Mouse (Mus musculus) forebrain, embryonic 12.5 days (tissue): Measurements from ENCODE around the gene Stxbp1. TPM values are rescaled to one million over a fixed set of nuclear protein-coding genes. Genes with fewer than 3 reads are reported as not detected.
"Not testable (repeated sequence)": the region's sequence is repeated elsewhere in the genome, so short reads cannot be mapped to it uniquely, and the experiment has no call there.

Experiments used
- ATAC-seq: fragments of 200-750 bp; cut with Nextera tagmentation; 2 replicates; pipeline ENCODE4 v1.8.0; 2017; ENCODE audit warnings: moderate TSS enrichment; ENCODE audit not compliant: low FRiP score
- H3K27ac ChIP-seq: fragments of 300-500 bp; sonication (generic); 2 replicates; pipeline ENCODE4 v1.5.1; 2016; ENCODE audit warnings: mild to moderate bottlenecking
- H3K27me3 ChIP-seq: fragments of 300-500 bp; sonication (generic); 2 replicates; pipeline ENCODE4 v1.6.1; 2016; ENCODE audit warnings: mild to moderate bottlenecking
- H3K36me3 ChIP-seq: fragments of 300-500 bp; sonication (generic); replicated peaks from 2 replicates; pipeline ENCODE4 v1.6.1; 2016; ENCODE audit warnings: mild to moderate bottlenecking
- H3K4me1 ChIP-seq: fragments of 300-500 bp; sonication (generic); 2 replicates; pipeline ENCODE4 v1.6.1; 2016
- H3K4me2 ChIP-seq: fragments of 300-500 bp; sonication (generic); 2 replicates; pipeline ENCODE4 v1.6.1; 2016; ENCODE audit warnings: mild to moderate bottlenecking, moderate library complexity
- H3K4me3 ChIP-seq: fragments of 300-500 bp; sonication (generic); replicated peaks from 2 replicates; pipeline ENCODE4 v1.5.1; 2016; ENCODE audit warnings: mild to moderate bottlenecking
- H3K9ac ChIP-seq: fragments of 300-500 bp; sonication (generic); 2 replicates; pipeline ENCODE4 v1.6.1; 2016; ENCODE audit warnings: mild to moderate bottlenecking
- H3K9me3 ChIP-seq: fragments of 300-500 bp; sonication (generic); 2 replicates; pipeline ENCODE4 v1.6.1; 2016
- WGBS: fragments of 180-500 bp; shearing (Covaris S2); methylation state at CpG from one replicate; pipeline ENCODE4 v1.1.7; 2016; 5-methylcytosine and 5-hydroxymethylcytosine counted together
- polyA plus RNA-seq: library from polyadenylated mRNA; unstranded; fragments of >200 nt; fragmentation: Nextera tagmentation; extraction: Ambion mirVana; gene quantifications from 2 replicates; pipeline ENCODE4 v1.2.1, GENCODE M21; 2016

Gene Stxbp1
- polyA plus RNA-seq, 1 experiment from 2014 or later = 68.5 TPM

- Histone ChIP-seq H3K9ac (no peak overlapping the region), H3K4me3 (no peak overlapping the region), H3K4me2 (no peak overlapping the region), H3K9me3 (no peaks in the 10 kb centered on the region), H3K27ac (no peak overlapping the region), H3K36me3 (no peaks in the 10 kb centered on the region), H3K4me1 (peaks cover 12% of the 10 kb centered on the region), H3K27me3 (no peaks in the 10 kb centered on the region)
- no peak for ATAC-seq
- WGBS = 65% methylated on average over 6 of the region's 6 CpGs
These were observed 22.8 kb upstream of the Stxbp1 start for GRCm38 (mm10) chr2:32869721-32870274.

DNA sequence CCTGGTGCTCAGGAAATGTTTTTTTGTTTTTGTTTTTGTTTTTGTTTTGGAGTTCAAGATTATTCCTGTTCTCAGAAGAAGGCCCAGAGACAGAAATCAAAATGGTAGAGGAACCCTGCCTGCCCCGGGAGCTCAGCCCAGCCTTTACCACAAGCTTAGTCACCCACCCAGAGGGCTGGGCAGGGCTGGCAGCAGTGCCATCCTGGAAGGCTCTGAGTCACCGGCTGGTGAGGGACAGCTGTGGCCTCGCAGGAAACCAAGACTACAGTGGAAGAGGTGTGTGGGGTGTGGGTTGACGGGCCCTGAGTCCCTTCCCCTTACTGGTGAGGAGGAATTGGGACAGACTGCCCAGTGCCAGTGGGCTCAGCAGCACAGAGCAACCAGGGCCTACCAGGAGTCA, 20.3 kb upstream of the Stxbp1 start:
- H3K4me2 ChIP-seq = no peak overlapping the region
- H3K27ac ChIP-seq = no peak overlapping the region
- no peaks in the 10 kb centered on the region for H3K36me3 ChIP-seq
- ATAC-seq = no peak
- no peaks in the 10 kb centered on the region for H3K9me3 ChIP-seq
- H3K9ac ChIP-seq = no peak overlapping the region
- no peaks in the 10 kb centered on the region for H3K27me3 ChIP-seq
- no peaks in the 10 kb centered on the region for H3K4me1 ChIP-seq
- H3K4me3 ChIP-seq = no peak overlapping the region
- WGBS = 80% methylated on average over 4 of the region's 4 CpGs

DNA sequence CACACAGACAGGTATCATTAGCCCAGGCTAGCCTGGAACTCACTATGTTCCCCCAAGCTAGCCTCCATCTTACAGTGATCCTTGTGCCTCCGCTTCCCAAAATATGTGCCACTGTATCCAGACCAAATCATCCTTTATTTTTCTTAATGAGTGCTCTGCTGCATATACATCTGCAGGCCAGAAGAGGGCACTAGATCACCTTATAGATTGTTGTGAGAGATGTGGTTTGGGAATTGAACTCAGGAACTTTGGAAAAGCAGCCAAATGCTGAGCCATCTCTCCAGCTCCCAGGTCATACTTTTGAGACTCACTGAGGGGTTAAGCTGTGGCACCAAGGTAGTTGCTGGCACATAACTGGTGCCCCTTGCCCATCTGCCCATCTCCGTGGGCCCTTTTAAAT, 17.7 kb upstream of the Stxbp1 start:
- H3K4me1 ChIP-seq = no peaks in the 10 kb centered on the region
- no peak overlapping the region for H3K4me2 ChIP-seq
- H3K4me3 ChIP-seq = no peak overlapping the region
- H3K36me3 ChIP-seq = no peaks in the 10 kb centered on the region
- no peaks in the 10 kb centered on the region for H3K9me3 ChIP-seq
- H3K9ac ChIP-seq = no peak overlapping the region
- no peak for ATAC-seq
- H3K27ac ChIP-seq = no peak overlapping the region
- WGBS = 73% methylated on average over 2 of the region's 2 CpGs
- no peaks in the 10 kb centered on the region for H3K27me3 ChIP-seq

GRCm38 (mm10) chr2:32863317-32863716, 16.3 kb upstream of the Stxbp1 start:
- H3K36me3 ChIP-seq = no peaks in the 10 kb centered on the region
- ATAC-seq = no peak
- H3K9ac ChIP-seq = no peak overlapping the region
- H3K4me3 ChIP-seq = no peak overlapping the region
- H3K27me3 ChIP-seq = no peaks in the 10 kb centered on the region
- no peaks in the 10 kb centered on the region for H3K4me1 ChIP-seq
- H3K27ac ChIP-seq = no peak overlapping the region
- no peak overlapping the region for H3K4me2 ChIP-seq
- no peaks in the 10 kb centered on the region for H3K9me3 ChIP-seq
- WGBS = 95% methylated on average over 3 of the region's 3 CpGs

- Histone ChIP-seq H3K4me3 (no peak overlapping the region), H3K9ac (no peak overlapping the region), H3K4me2 (no peak overlapping the region), H3K27ac (no peak overlapping the region), H3K27me3 (no peaks in the 10 kb centered on the region), H3K9me3 (no peaks in the 10 kb centered on the region), H3K4me1 (no peaks in the 10 kb centered on the region), H3K36me3 (no peaks in the 10 kb centered on the region)
- ATAC-seq = no peak
- WGBS = 79% methylated on average over 8 of the region's 8 CpGs
These were observed 13.8 kb upstream of the Stxbp1 start for GRCm38 (mm10) chr2:32860799-32861198.

GRCm38 (mm10) chr2:32859622-32860012, 12.6 kb upstream of the Stxbp1 start:
- Histone ChIP-seq H3K27ac (no peak overlapping the region), H3K36me3 (no peaks in the 10 kb centered on the region), H3K9ac (no peak overlapping the region), H3K9me3 (no peaks in the 10 kb centered on the region), H3K27me3 (no peaks in the 10 kb centered on the region), H3K4me1 (no peaks in the 10 kb centered on the region), H3K4me3 (no peak overlapping the region), H3K4me2 (no peak overlapping the region)
- 78% methylated on average over 5 of the region's 5 CpGs for WGBS
- ATAC-seq = no peak

DNA sequence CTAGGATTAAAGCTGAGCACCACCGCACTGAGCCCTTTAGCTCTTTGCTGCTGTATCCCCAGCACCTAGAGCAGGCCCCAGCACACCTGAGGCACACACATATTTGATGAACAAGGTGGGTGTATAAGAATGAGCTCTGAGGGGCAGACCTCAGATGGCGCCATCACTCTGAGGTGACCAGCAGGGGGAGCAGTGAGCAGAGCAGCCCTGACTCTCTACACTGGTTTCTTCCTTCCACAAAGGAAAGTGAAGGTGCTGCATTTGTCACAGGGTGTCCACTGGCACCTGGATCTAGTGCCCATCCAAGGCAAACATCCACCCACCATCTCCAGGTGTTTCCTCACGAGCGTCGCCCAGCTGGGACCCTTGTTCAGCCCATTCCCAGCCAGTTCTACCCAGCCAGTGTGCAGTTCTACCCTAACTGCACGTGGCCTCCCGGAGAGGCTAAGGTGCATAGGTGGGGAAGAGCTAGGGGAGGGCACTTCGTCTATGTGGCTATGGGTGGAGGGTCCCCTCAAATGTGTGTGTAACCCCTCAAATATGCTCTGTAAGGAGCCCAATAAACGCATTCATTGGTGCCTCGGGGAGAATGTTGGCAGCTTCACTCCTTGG, 12.1 kb upstream of the Stxbp1 start:
- Histone ChIP-seq H3K9ac (no peak overlapping the region), H3K4me3 (no peak overlapping the region), H3K4me1 (no peaks in the 10 kb centered on the region), H3K27ac (no peak overlapping the region), H3K4me2 (no peak overlapping the region), H3K9me3 (no peaks in the 10 kb centered on the region), H3K27me3 (no peaks in the 10 kb centered on the region), H3K36me3 (no peaks in the 10 kb centered on the region)
- 51% methylated on average over 10 of the region's 10 CpGs for WGBS
- peak; percentile 45; the same call in 1 of the 2 replicates for ATAC-seq

GRCm38 (mm10) chr2:32857584-32857983, 10.5 kb upstream of the Stxbp1 start:
- ATAC-seq = peak; percentile 61
- H3K27ac ChIP-seq = no peak overlapping the region
- no peaks in the 10 kb centered on the region for H3K4me1 ChIP-seq
- no peak overlapping the region for H3K9ac ChIP-seq
- H3K27me3 ChIP-seq = peaks cover 7% of the 10 kb centered on the region
- H3K4me2 ChIP-seq = no peak overlapping the region
- 0% methylated on average over 7 of the region's 7 CpGs for WGBS
- no peaks in the 10 kb centered on the region for H3K36me3 ChIP-seq
- no peak overlapping the region for H3K4me3 ChIP-seq
- no peaks in the 10 kb centered on the region for H3K9me3 ChIP-seq

DNA sequence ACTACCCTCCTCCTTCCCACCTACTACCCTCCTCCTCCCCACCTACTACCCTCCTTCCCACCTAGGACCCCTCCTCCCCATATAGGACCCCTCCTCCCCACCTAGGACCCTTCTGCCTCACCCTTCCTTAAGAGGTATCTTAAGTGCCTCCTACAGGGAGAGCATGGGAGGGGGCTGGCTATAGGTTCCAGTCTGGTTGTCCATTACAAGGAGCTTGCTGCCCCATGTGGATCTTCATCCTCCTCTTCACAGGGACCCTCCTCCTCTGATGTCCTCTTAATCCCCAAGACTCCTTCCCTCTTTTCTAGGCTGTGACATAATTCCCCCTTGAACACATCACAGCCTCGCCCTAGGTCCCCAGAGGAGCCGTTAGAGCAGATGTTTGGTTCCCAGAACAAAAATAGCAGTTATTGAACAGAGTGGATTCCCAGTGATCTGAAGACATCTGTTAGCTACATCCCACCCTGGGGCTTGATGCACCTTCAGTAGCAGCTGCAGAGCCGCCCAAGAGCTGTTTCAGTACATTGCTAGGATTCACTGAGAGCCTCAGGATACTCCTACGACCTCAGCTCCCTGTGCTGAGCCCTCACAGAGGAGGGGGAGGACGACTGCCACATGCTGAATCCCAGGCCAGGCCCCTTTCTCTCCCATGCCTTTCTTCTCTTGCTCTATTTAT, 8.9 kb upstream of the Stxbp1 start:
- Histone ChIP-seq H3K27ac (no peak overlapping the region), H3K4me1 (peaks cover 5% of the 10 kb centered on the region), H3K4me3 (no peak overlapping the region), H3K9me3 (no peaks in the 10 kb centered on the region), H3K27me3 (peaks cover 21% of the 10 kb centered on the region), H3K36me3 (no peaks in the 10 kb centered on the region), H3K9ac (no peak overlapping the region; the same call in 1 of the 2 replicates), H3K4me2 (no peak overlapping the region)
- 40% methylated on average over 5 of the region's 5 CpGs for WGBS
- ATAC-seq = no peak

DNA sequence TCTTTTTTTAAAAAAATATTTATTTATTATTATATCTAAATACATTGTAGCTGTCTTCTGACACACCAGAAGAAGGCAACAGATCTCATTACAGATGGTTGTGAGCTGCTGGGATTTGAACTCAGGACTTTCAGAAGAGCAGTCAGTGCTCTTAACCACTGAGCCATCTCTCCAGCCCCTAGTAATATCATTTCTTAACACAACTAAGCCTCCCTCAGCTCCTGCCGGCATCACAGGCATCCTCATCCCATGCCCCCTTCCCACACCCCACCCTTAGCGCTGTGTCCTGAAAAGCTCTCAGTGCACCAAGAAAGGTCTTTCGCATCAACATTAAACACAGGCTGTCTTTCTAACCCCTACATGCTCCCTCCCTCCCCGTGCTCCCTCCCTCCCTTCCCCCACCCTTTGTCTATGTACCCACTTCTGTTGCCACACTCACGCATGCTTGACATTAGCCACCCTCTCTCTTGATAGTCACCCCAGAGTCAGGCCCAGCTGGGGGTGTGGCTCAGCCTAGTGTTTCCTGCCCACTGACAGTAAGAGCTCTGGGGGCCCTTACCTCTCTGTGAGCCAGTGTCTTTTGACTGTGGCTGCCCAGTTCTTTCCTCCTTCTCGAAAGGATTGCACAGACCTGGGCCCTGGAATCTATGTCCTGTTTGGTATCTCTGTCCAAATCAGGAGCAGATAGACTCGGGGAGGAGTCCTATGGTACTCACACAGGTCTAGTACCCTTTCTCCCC, 8.2 kb upstream of the Stxbp1 start:
- no peaks in the 10 kb centered on the region for H3K36me3 ChIP-seq
- WGBS = 69% methylated on average over 7 of the region's 7 CpGs
- H3K9ac ChIP-seq = no peak overlapping the region
- peaks cover 5% of the 10 kb centered on the region for H3K4me1 ChIP-seq
- H3K27me3 ChIP-seq = peaks cover 25% of the 10 kb centered on the region
- H3K4me3 ChIP-seq = no peak overlapping the region
- no peaks in the 10 kb centered on the region for H3K9me3 ChIP-seq
- no peak for ATAC-seq
- no peak overlapping the region for H3K4me2 ChIP-seq
- H3K27ac ChIP-seq = no peak overlapping the region

GRCm38 (mm10) chr2:32854206-32854605, 7.2 kb upstream of the Stxbp1 start:
- peaks cover 5% of the 10 kb centered on the region for H3K4me1 ChIP-seq
- no peaks in the 10 kb centered on the region for H3K36me3 ChIP-seq
- H3K9ac ChIP-seq = no peak overlapping the region
- H3K27ac ChIP-seq = no peak overlapping the region
- WGBS = 7% methylated on average over 8 of the region's 8 CpGs
- H3K4me2 ChIP-seq = no peak overlapping the region
- H3K4me3 ChIP-seq = no peak overlapping the region
- ATAC-seq = 0 out of 2 replicates have a peak, but pooled peaks have one; percentile 63
- H3K27me3 ChIP-seq = peaks cover 25% of the 10 kb centered on the region
- H3K9me3 ChIP-seq = no peaks in the 10 kb centered on the region

DNA sequence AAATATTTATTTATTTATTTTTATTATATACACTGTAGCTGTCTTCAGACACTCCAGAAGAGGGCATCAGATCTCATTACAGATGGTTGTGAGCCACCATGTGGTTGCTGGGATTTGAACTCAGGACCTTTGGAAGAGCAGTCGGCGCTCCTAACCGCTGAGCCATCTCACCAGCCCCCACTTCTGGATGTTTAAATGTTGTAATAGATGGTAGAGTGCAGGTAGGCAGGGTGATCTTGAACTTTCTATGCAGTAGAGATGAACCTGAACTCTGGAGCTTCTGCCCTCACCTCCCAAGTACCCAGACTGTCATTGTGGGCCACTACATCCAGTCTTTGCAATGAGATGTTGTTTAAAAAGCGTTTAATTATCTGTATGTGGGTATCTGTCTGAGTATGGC, 6.7 kb upstream of the Stxbp1 start:
- H3K36me3 ChIP-seq, ATAC-seq: not testable (repeated sequence)
- 72% methylated on average over 4 of the region's 4 CpGs for WGBS

More for the DNA sequence above, 6.7 kb upstream of the Stxbp1 start:
- H3K27ac ChIP-seq, H3K4me1 ChIP-seq, H3K9me3 ChIP-seq, H3K4me3 ChIP-seq, H3K9ac ChIP-seq, H3K4me2 ChIP-seq: not testable (repeated sequence)
- H3K27me3 ChIP-seq = peaks cover 25% of the 10 kb centered on the region
